Mouse (Mus musculus) embryonic facial prominence, embryonic 10.5 days (tissue): ENCODE measurements around the gene 1700017N19Rik. TPM values are rescaled to one million over a fixed set of nuclear protein-coding genes. Genes with fewer than 3 reads are reported as not detected.
"Not testable (repeated sequence)": the region's sequence is repeated elsewhere in the genome, so short reads cannot be mapped to it uniquely, and the experiment has no call there.

Source experiments
- DNase-seq: peaks from one replicate; pipeline ENCODE4 v3.0.0-alpha.2; 2017; ENCODE audit warnings: low spot score
- H3K27ac ChIP-seq: fragments of 300-500 bp; sonication (generic); replicated peaks from 2 replicates; pipeline ENCODE4 v1.5.1; 2016; ENCODE audit warnings: mild to moderate bottlenecking
- H3K27me3 ChIP-seq: fragments of 300-500 bp; sonication (generic); replicated peaks from 2 replicates; pipeline ENCODE4 v1.6.1; 2016; ENCODE audit warnings: low read depth, mild to moderate bottlenecking; ENCODE audit not compliant: poor library complexity, severe bottlenecking
- H3K36me3 ChIP-seq: fragments of 300-500 bp; sonication (generic); replicated peaks from 2 replicates; pipeline ENCODE4 v1.6.1; 2016; ENCODE audit warnings: mild to moderate bottlenecking, moderate library complexity
- H3K4me1 ChIP-seq: fragments of 300-500 bp; sonication (generic); 2 replicates; pipeline ENCODE4 v1.6.1; 2016
- H3K4me3 ChIP-seq: fragments of 300-500 bp; sonication (generic); 2 replicates; pipeline ENCODE4 v1.5.1; 2016; ENCODE audit warnings: mild to moderate bottlenecking, moderate library complexity
- H3K9me3 ChIP-seq: fragments of 300-500 bp; sonication (generic); 2 replicates; pipeline ENCODE4 v1.6.1; 2016; ENCODE audit warnings: mild to moderate bottlenecking
- WGBS: fragments of 180-500 bp; shearing (Covaris S2); methylation state at CpG from one replicate; pipeline ENCODE4 v1.1.7; 2016; 5-methylcytosine and 5-hydroxymethylcytosine counted together
- polyA plus RNA-seq: library from polyadenylated mRNA; unstranded; fragments of >200 nt; fragmentation: Nextera tagmentation; extraction: Ambion mirVana; gene quantifications from 2 replicates; pipeline ENCODE4 v1.2.1, GENCODE M21; 2016

Gene 1700017N19Rik
- not detected in 2 replicates for polyA plus RNA-seq

- Histone ChIP-seq H3K27ac (no peak within 1 kb of the TSS), H3K4me1 (peaks cover 11% of the 10 kb centered on the region), H3K36me3 (peaks cover under 1% of the 10 kb centered on the region; the same call in 1 of the 2 replicates), H3K9me3 (no peaks in the 10 kb centered on the region), H3K4me3 (peak within 1 kb of the TSS; percentile 75), H3K27me3 (no peaks in the 10 kb centered on the region)
- WGBS: 82% methylated on average over 1 of the region's 1 CpGs
- DNase-seq: no peak
Measured at GRCm38 (mm10) chr10:100590323-100590722, at the start of gene 1700017N19Rik, which contains the start of gene 4930430F08Rik. TSS of gene 1700017N19Rik (plus strand) at chr10:100590484. TSS of gene 4930430F08Rik (minus strand) at chr10:100590423.

- no peak for DNase-seq
- WGBS: 89% methylated on average over 3 of the region's 3 CpGs
- H3K27me3 ChIP-seq: no peaks in the 10 kb centered on the region
- H3K27ac ChIP-seq: no peak overlapping the region
- H3K4me1 ChIP-seq: no peaks in the 10 kb centered on the region
- no peak overlapping the region for H3K4me3 ChIP-seq
- no peaks in the 10 kb centered on the region for H3K9me3 ChIP-seq
- peaks cover 30% of the 10 kb centered on the region for H3K36me3 ChIP-seq
Measured at GRCm38 (mm10) chr10:100556566-100557175, 33.6 kb upstream of the 1700017N19Rik start.

GRCm38 (mm10) chr10:100560194-100560883 lies 29.9 kb upstream of the 1700017N19Rik start:
- not testable (repeated sequence) for H3K27ac ChIP-seq, H3K4me3 ChIP-seq, H3K9me3 ChIP-seq, H3K4me1 ChIP-seq, H3K27me3 ChIP-seq, DNase-seq
- H3K36me3 ChIP-seq: peaks cover 40% of the 10 kb centered on the region
- WGBS: 90% methylated on average over 3 of the region's 3 CpGs

- Histone ChIP-seq H3K4me3 (no peak overlapping the region), H3K4me1 (no peaks in the 10 kb centered on the region), H3K27me3 (no peaks in the 10 kb centered on the region), H3K36me3 (peaks cover 50% of the 10 kb centered on the region), H3K27ac (no peak overlapping the region), H3K9me3 (no peaks in the 10 kb centered on the region)
- 86% methylated on average over 3 of the region's 3 CpGs for WGBS
- DNase-seq: no peak
Measured at GRCm38 (mm10) chr10:100564112-100564511, 26.2 kb upstream of the 1700017N19Rik start.

GRCm38 (mm10) chr10:100571707-100572106 lies 18.6 kb upstream of the 1700017N19Rik start:
- Histone ChIP-seq H3K27me3 (no peaks in the 10 kb centered on the region), H3K4me3 (no peak overlapping the region), H3K4me1 (no peaks in the 10 kb centered on the region), H3K36me3 (peaks cover 58% of the 10 kb centered on the region), H3K9me3 (no peaks in the 10 kb centered on the region), H3K27ac (no peak overlapping the region)
- WGBS: 93% methylated on average over 3 of the region's 3 CpGs
- DNase-seq: no peak

- no peak for DNase-seq
- Histone ChIP-seq H3K27me3 (no peaks in the 10 kb centered on the region), H3K27ac (no peak overlapping the region), H3K4me1 (no peaks in the 10 kb centered on the region), H3K36me3 (peaks cover 65% of the 10 kb centered on the region), H3K4me3 (no peak overlapping the region), H3K9me3 (no peaks in the 10 kb centered on the region)
- 89% methylated on average over 7 of the region's 7 CpGs for WGBS
Measured at GRCm38 (mm10) chr10:100574505-100575149, 15.7 kb upstream of the 1700017N19Rik start.

- Histone ChIP-seq H3K9me3 (no peaks in the 10 kb centered on the region), H3K27me3 (no peaks in the 10 kb centered on the region), H3K27ac (no peak overlapping the region), H3K4me3 (no peak overlapping the region), H3K36me3 (peaks cover 65% of the 10 kb centered on the region), H3K4me1 (no peaks in the 10 kb centered on the region)
- 93% methylated on average over 7 of the region's 7 CpGs for WGBS
- DNase-seq: no peak
Measured at GRCm38 (mm10) chr10:100575294-100575693, 15.0 kb upstream of the 1700017N19Rik start.

GRCm38 (mm10) chr10:100584178-100584577 lies 6.1 kb upstream of the 1700017N19Rik start:
- WGBS: 94% methylated on average over 3 of the region's 3 CpGs
- no peaks in the 10 kb centered on the region for H3K9me3 ChIP-seq
- peaks cover 11% of the 10 kb centered on the region for H3K4me1 ChIP-seq

GRCm38 (mm10) chr10:100588524-100588923 lies 1.8 kb upstream of the 1700017N19Rik start:
- Histone ChIP-seq H3K4me3 (peak overlapping the region; percentile 75), H3K36me3 (peaks cover 14% of the 10 kb centered on the region), H3K27ac (peak overlapping the region; percentile 85), H3K4me1 (peaks cover 11% of the 10 kb centered on the region), H3K27me3 (no peaks in the 10 kb centered on the region), H3K9me3 (no peaks in the 10 kb centered on the region)
- no peak for DNase-seq
- WGBS: 45% methylated on average over 7 of the region's 7 CpGs

More at GRCm38 (mm10) chr10:100584178-100584577, 6.1 kb upstream of the 1700017N19Rik start:
- Histone ChIP-seq H3K27ac (no peak overlapping the region), H3K27me3 (no peaks in the 10 kb centered on the region), H3K36me3 (peaks cover 14% of the 10 kb centered on the region), H3K4me3 (no peak overlapping the region)
- no peak for DNase-seq

- peak overlapping the region; percentile 85 for H3K27ac ChIP-seq
- H3K9me3 ChIP-seq: no peaks in the 10 kb centered on the region
- H3K27me3 ChIP-seq: no peaks in the 10 kb centered on the region
- DNase-seq: peak; percentile 90
- WGBS: under 1% methylated on average over 31 of the region's 31 CpGs
- H3K4me1 ChIP-seq: peaks cover 11% of the 10 kb centered on the region
- peaks cover 12% of the 10 kb centered on the region for H3K36me3 ChIP-seq
- peak overlapping the region; percentile 75 for H3K4me3 ChIP-seq
Measured at GRCm38 (mm10) chr10:100588932-100589388, 1.3 kb upstream of the 1700017N19Rik start.

- Histone ChIP-seq H3K27ac (no peak overlapping the region), H3K4me3 (no peak overlapping the region), H3K36me3 (no peaks in the 10 kb centered on the region), H3K27me3 (no peaks in the 10 kb centered on the region), H3K9me3 (no peaks in the 10 kb centered on the region), H3K4me1 (no peaks in the 10 kb centered on the region)
- 87% methylated on average over 3 of the region's 3 CpGs for WGBS
- no peak for DNase-seq
Measured at GRCm38 (mm10) chr10:100598339-100598738, 8.1 kb downstream of the 1700017N19Rik start.

GRCm38 (mm10) chr10:100603511-100603910 lies 13.2 kb downstream of the 1700017N19Rik start:
- no peak for DNase-seq
- Histone ChIP-seq H3K4me3 (no peak overlapping the region), H3K36me3 (no peaks in the 10 kb centered on the region), H3K27me3 (no peaks in the 10 kb centered on the region), H3K27ac (no peak overlapping the region), H3K4me1 (no peaks in the 10 kb centered on the region), H3K9me3 (no peaks in the 10 kb centered on the region)
- WGBS: 88% methylated on average over 9 of the region's 9 CpGs
